Mouse (Mus musculus): ENCODE data around the gene 4930572O03Rik.
"Not testable (repeated sequence)": the region's sequence is repeated elsewhere in the genome, so short reads cannot be mapped to it uniquely, and the experiment has no call there.

DNA sequence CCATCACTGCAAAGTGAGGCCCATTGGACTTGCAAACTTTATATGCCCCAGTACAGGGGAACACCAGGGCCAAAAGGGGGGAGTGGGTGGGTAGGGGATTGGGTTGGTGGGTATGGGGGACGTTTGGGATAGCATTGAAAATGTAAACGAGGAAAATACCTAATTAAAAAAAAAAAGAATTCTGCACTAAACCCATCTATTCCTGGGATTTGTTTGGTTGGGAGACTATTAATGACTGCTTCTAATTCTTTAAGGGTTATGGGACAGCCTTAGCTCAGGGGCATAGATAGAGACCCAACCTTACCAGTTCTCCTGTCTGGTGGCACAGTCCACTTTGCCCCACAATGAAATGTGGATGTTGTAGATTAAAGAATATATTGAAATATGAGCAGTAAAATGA is 40.9 kb upstream of the 4930572O03Rik start:
- not testable (repeated sequence) for TF ChIP-seq CTCF (IDR thresholded peaks at IDR 0.05; ENCODE audit: low read depth, low read length); POLR2A (IDR thresholded peaks at IDR 0.05; ENCODE audit: borderline replicate concordance, low read depth, low read length)

All from bone marrow macrophage, adult 2 months (primary cell).